Mouse (Mus musculus): Measurements from ENCODE around the gene Cnpy4. TPM values are rescaled to one million over a fixed set of nuclear protein-coding genes. Genes with fewer than 3 reads are reported as not detected.

Cnpy4 gene
- polyA plus RNA-seq, 1 experiment from 2014 or later, result 12.1 TPM

DNA sequence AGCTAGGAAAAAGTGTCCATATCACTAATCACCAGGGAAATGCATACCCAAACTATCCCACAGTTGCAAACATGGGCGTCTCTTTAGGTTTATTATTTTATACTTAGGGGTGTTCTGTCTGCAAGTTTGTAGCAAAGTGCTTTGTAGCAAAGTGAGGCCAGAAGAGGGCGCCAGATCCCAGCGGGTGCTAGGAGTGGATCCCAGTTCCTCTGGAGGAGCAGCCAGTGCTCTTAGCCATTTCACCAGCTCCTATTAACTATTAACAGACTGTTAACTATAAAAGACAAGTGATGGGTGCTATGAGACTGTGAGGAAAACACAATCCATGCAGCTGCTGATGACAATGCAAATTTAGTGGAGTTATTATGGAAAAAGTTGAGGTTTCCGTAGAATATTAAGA lies 34.8 kb downstream of the Cnpy4 start:
- H3K9ac ChIP-seq (ENCODE audit: low read depth, low read length), result no peak overlapping the region
- peak; percentile 38; the same call in 1 of the 2 replicates for ATAC-seq
- H3K4me1 ChIP-seq (replicated peaks; ENCODE audit: control insufficient read depth, insufficient read depth, low read length), result no peaks in the 10 kb centered on the region
- H3K4me3 ChIP-seq (ENCODE audit: low read depth, low read length), result no peak overlapping the region
- 19% methylated on average over 4 of the region's 4 CpGs for WGBS
- no peak overlapping the region for H3K4me2 ChIP-seq (replicated peaks; ENCODE audit: low read depth)
- no peak overlapping the region for H3K27ac ChIP-seq (ENCODE audit: low read depth, low read length)
- no peaks in the 10 kb centered on the region for H3K27me3 ChIP-seq (replicated peaks; ENCODE audit: control insufficient read depth, insufficient read depth, low read length)
- no peaks in the 10 kb centered on the region for H3K9me3 ChIP-seq (ENCODE audit: control insufficient read depth)
- peak; percentile 93 for TF ChIP-seq CTCF (IDR thresholded peaks at IDR 0.05; ENCODE audit: low read depth)
- H3K36me3 ChIP-seq (ENCODE audit: control insufficient read depth, insufficient read depth), result no peaks in the 10 kb centered on the region

DNA sequence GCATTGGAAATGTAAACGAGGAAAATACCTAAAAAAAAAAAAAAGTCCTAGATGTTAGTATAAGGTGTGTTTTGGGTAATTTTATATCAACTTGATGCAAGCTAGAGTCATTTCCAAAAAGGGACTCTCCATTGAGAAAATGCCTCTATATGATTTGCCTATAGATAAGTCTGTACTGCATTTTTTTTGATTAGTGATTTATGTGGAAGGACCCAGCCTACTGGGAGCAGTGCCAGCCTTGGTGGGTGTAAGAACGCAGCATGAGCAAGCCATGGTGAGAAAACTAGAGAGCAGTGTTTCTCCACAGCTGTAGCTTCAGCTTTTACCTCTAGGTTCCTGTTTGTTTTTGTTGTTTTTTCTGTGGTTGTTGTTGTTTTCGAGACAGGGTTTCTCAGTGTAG lies 36.0 kb downstream of the Cnpy4 start:
- H3K27ac ChIP-seq (ENCODE audit: low read depth, low read length), result no peak overlapping the region
- H3K4me2 ChIP-seq (replicated peaks; ENCODE audit: low read depth), result no peak overlapping the region
- no peak overlapping the region for H3K9ac ChIP-seq (ENCODE audit: low read depth, low read length)
- H3K9me3 ChIP-seq (ENCODE audit: control insufficient read depth), result no peaks in the 10 kb centered on the region
- H3K36me3 ChIP-seq (ENCODE audit: control insufficient read depth, insufficient read depth), result no peaks in the 10 kb centered on the region
- no peaks in the 10 kb centered on the region for H3K4me1 ChIP-seq (replicated peaks; ENCODE audit: control insufficient read depth, insufficient read depth, low read length)
- no peak for TF ChIP-seq CTCF (IDR thresholded peaks at IDR 0.05; ENCODE audit: low read depth)
- no peak for ATAC-seq
- no peaks in the 10 kb centered on the region for H3K27me3 ChIP-seq (replicated peaks; ENCODE audit: control insufficient read depth, insufficient read depth, low read length)
- 48% methylated on average over 3 of the region's 3 CpGs for WGBS
- H3K4me3 ChIP-seq (ENCODE audit: low read depth, low read length), result no peak overlapping the region

DNA sequence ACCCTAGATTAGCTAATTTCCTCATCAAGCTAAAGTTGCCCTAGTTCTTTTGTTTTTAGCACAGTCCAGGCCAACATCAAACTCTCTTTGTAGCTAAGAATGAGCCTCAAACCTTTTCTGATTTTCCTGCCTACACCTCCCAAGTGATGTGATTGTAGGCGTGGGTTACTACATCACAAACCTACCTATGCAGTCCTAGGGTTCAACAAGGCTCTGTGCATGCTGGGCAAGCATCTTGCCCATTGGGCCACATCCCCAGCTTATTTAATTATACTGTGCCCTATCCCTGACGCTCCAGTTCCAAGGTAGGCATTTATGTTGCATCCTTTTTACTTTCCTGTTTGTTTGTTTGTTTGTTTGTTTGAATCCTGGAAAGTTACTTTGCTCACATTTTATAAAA lies 38.4 kb downstream of the Cnpy4 start, which contains the start of gene Nxpe5:
Nxpe5 (plus strand) TSS at position 199 of the 400 bp plus-strand sequence.
- no peak within 1 kb of the TSS for H3K27ac ChIP-seq (ENCODE audit: low read depth, low read length)
- H3K9me3 ChIP-seq (ENCODE audit: control insufficient read depth), result no peaks in the 10 kb centered on the region
- no peak for TF ChIP-seq CTCF (IDR thresholded peaks at IDR 0.05; ENCODE audit: low read depth)
- no peak within 1 kb of the TSS for H3K4me2 ChIP-seq (replicated peaks; ENCODE audit: low read depth)
- no peak within 1 kb of the TSS for H3K4me3 ChIP-seq (ENCODE audit: low read depth, low read length)
- no peak within 1 kb of the TSS for H3K9ac ChIP-seq (ENCODE audit: low read depth, low read length)
- H3K36me3 ChIP-seq (ENCODE audit: control insufficient read depth, insufficient read depth), result no peaks in the 10 kb centered on the region
- ATAC-seq, result no peak
- H3K27me3 ChIP-seq (replicated peaks; ENCODE audit: control insufficient read depth, insufficient read depth, low read length), result no peaks in the 10 kb centered on the region
- no peaks in the 10 kb centered on the region for H3K4me1 ChIP-seq (replicated peaks; ENCODE audit: control insufficient read depth, insufficient read depth, low read length)
- 58% methylated on average over 2 of the region's 2 CpGs for WGBS

DNA sequence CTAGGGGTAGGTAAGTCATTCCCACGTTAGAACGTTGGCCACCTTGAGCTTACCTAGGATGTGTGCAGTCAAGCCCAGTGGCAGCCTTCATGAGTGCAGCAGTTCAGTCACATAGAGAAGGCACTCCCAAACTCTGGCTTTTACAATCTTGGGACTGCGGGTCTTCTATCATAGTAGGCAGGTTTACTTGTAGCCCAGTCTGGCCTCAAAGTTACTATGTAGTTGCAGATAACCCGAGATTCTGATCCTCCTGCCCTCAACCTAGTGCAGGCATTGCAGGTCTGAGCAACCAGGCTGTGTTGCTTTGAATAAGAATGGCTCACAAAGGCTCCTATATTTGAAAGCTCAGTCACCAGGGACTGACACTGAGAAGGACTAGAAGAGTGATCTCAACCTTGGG lies 39.2 kb downstream of the Cnpy4 start:
- Histone ChIP-seq H3K9me3 (ENCODE audit: control insufficient read depth) (no peaks in the 10 kb centered on the region), H3K27ac (ENCODE audit: low read depth, low read length) (no peak overlapping the region), H3K4me2 (replicated peaks; ENCODE audit: low read depth) (no peak overlapping the region), H3K4me3 (ENCODE audit: low read depth, low read length) (no peak overlapping the region), H3K9ac (ENCODE audit: low read depth, low read length) (no peak overlapping the region), H3K27me3 (replicated peaks; ENCODE audit: control insufficient read depth, insufficient read depth, low read length) (no peaks in the 10 kb centered on the region), H3K4me1 (replicated peaks; ENCODE audit: control insufficient read depth, insufficient read depth, low read length) (no peaks in the 10 kb centered on the region), H3K36me3 (ENCODE audit: control insufficient read depth, insufficient read depth) (no peaks in the 10 kb centered on the region)
- 69% methylated on average over 4 of the region's 4 CpGs for WGBS
- no peak for ATAC-seq
- no peak for TF ChIP-seq CTCF (IDR thresholded peaks at IDR 0.05; ENCODE audit: low read depth)

GRCm38 (mm10) chr5:138227367-138227766 lies 40.1 kb downstream of the Cnpy4 start:
- no peak overlapping the region for H3K4me2 ChIP-seq (replicated peaks; ENCODE audit: low read depth)
- ATAC-seq, result no peak
- no peak overlapping the region for H3K4me3 ChIP-seq (ENCODE audit: low read depth, low read length)
- no peaks in the 10 kb centered on the region for H3K4me1 ChIP-seq (replicated peaks; ENCODE audit: control insufficient read depth, insufficient read depth, low read length)
- H3K9me3 ChIP-seq (ENCODE audit: control insufficient read depth), result no peaks in the 10 kb centered on the region
- TF ChIP-seq CTCF (IDR thresholded peaks at IDR 0.05; ENCODE audit: low read depth), result no peak
- WGBS, result 61% methylated on average over 2 of the region's 2 CpGs
- no peaks in the 10 kb centered on the region for H3K27me3 ChIP-seq (replicated peaks; ENCODE audit: control insufficient read depth, insufficient read depth, low read length)
- H3K36me3 ChIP-seq (ENCODE audit: control insufficient read depth, insufficient read depth), result no peaks in the 10 kb centered on the region
- no peak overlapping the region for H3K27ac ChIP-seq (ENCODE audit: low read depth, low read length)
- no peak overlapping the region for H3K9ac ChIP-seq (ENCODE audit: low read depth, low read length)

- ATAC-seq, result no peak
- Histone ChIP-seq H3K9me3 (ENCODE audit: control insufficient read depth) (no peaks in the 10 kb centered on the region), H3K9ac (ENCODE audit: low read depth, low read length) (no peak overlapping the region), H3K36me3 (ENCODE audit: control insufficient read depth, insufficient read depth) (no peaks in the 10 kb centered on the region), H3K27ac (ENCODE audit: low read depth, low read length) (no peak overlapping the region), H3K4me1 (replicated peaks; ENCODE audit: control insufficient read depth, insufficient read depth, low read length) (no peaks in the 10 kb centered on the region), H3K4me3 (ENCODE audit: low read depth, low read length) (no peak overlapping the region), H3K27me3 (replicated peaks; ENCODE audit: control insufficient read depth, insufficient read depth, low read length) (no peaks in the 10 kb centered on the region), H3K4me2 (replicated peaks; ENCODE audit: low read depth) (no peak overlapping the region)
- TF ChIP-seq CTCF (IDR thresholded peaks at IDR 0.05; ENCODE audit: low read depth), result peak; percentile 58
- 57% methylated on average over 3 of the region's 3 CpGs for WGBS
These were observed 40.7 kb downstream of the Cnpy4 start for GRCm38 (mm10) chr5:138228026-138228425.

- Histone ChIP-seq H3K4me1 (replicated peaks; ENCODE audit: control insufficient read depth, insufficient read depth, low read length) (no peaks in the 10 kb centered on the region), H3K27ac (ENCODE audit: low read depth, low read length) (no peak overlapping the region), H3K4me3 (ENCODE audit: low read depth, low read length) (no peak overlapping the region), H3K27me3 (replicated peaks; ENCODE audit: control insufficient read depth, insufficient read depth, low read length) (no peaks in the 10 kb centered on the region), H3K9ac (ENCODE audit: low read depth, low read length) (no peak overlapping the region), H3K4me2 (replicated peaks; ENCODE audit: low read depth) (no peak overlapping the region), H3K36me3 (ENCODE audit: control insufficient read depth, insufficient read depth) (no peaks in the 10 kb centered on the region), H3K9me3 (ENCODE audit: control insufficient read depth) (no peaks in the 10 kb centered on the region)
- WGBS, result 87% methylated on average over 3 of the region's 3 CpGs
- TF ChIP-seq CTCF (IDR thresholded peaks at IDR 0.05; ENCODE audit: low read depth), result no peak
- ATAC-seq, result no peak
These were observed 42.2 kb downstream of the Cnpy4 start for GRCm38 (mm10) chr5:138229511-138229910.

All from intestine, postnatal 0 days (tissue).